Mouse (Mus musculus): ENCODE measurements at regions not wholly inside any gene's neighbourhood (a gene's known extent, or its start where the extent isn't known, plus 50 kb on each side); places are given as distances from the start of the nearest gene placed in this dataset.

DNA sequence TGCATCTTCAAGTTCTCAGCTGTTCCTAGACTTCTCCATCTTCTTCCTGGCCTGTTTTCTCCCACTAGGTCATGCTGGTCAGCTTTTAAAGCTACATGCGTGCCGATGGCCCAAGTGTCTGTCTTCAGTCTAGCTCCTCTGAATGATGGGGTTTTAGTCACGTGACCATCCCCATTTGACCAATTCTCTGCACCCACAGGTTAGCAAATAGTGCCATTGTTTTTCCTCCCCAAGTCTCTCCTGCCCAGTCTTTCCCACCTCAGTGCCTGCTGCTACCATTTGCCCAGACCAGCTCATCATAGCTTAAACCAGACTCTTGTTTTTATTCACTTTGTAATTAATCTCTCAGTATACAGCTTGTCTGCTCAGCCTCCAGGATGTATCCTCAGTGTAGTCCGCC lies 62.3 kb downstream of the Zfp706 start:
- no peak overlapping the region for H3K4me3 ChIP-seq (ENCODE audit: control insufficient read depth, insufficient read depth, low read length)
- H3K4me1 ChIP-seq (replicated peaks; ENCODE audit: control insufficient read depth, insufficient read depth, low read length): no peaks in the 10 kb centered on the region
- no peaks in the 10 kb centered on the region for H3K27me3 ChIP-seq (ENCODE audit: control insufficient read depth, insufficient read depth, low read length)
- TF ChIP-seq POLR2A (IDR thresholded peaks at IDR 0.05; ENCODE audit: control insufficient read depth, extremely low read depth, insufficient read depth, low read length, poor library complexity) (no peak), CTCF (IDR thresholded peaks at IDR 0.05; ENCODE audit: borderline replicate concordance, control insufficient read depth, extremely low read depth, insufficient read depth, low read length, poor library complexity) (no peak)
- H3K36me3 ChIP-seq (ENCODE audit: control insufficient read depth, insufficient read depth, low read length): no peaks in the 10 kb centered on the region
- H3K27ac ChIP-seq (ENCODE audit: control insufficient read depth, insufficient read depth, low read length): no peak overlapping the region
- WGBS: 99% methylated on average over 4 of the region's 4 CpGs
- DNase-seq: no peak

- TF ChIP-seq CTCF (IDR thresholded peaks at IDR 0.05; ENCODE audit: borderline replicate concordance, control insufficient read depth, extremely low read depth, insufficient read depth, low read length, poor library complexity): no peak
- no peaks in the 10 kb centered on the region for H3K36me3 ChIP-seq (ENCODE audit: control insufficient read depth, insufficient read depth, low read length)
- no peaks in the 10 kb centered on the region; the same call in 1 of the 2 replicates for H3K4me1 ChIP-seq (replicated peaks; ENCODE audit: control insufficient read depth, insufficient read depth, low read length)
- 96% methylated on average over 8 of the region's 8 CpGs for WGBS
- DNase-seq: no peak
- no peak overlapping the region for H3K27ac ChIP-seq (ENCODE audit: control insufficient read depth, insufficient read depth, low read length)
- no peak overlapping the region for H3K4me3 ChIP-seq (ENCODE audit: control insufficient read depth, insufficient read depth, low read length)
- H3K27me3 ChIP-seq (ENCODE audit: control insufficient read depth, insufficient read depth, low read length): no peaks in the 10 kb centered on the region
Observed at GRCm38 (mm10) chr15:36944556-36945171, 62.9 kb downstream of the Zfp706 start.

GRCm38 (mm10) chr15:36943492-36944112 lies 64.0 kb downstream of the Zfp706 start:
- DNase-seq: no peak
- no peak for TF ChIP-seq POLR2A (IDR thresholded peaks at IDR 0.05; ENCODE audit: control insufficient read depth, extremely low read depth, insufficient read depth, low read length, poor library complexity)
- no peak for TF ChIP-seq CTCF (IDR thresholded peaks at IDR 0.05; ENCODE audit: borderline replicate concordance, control insufficient read depth, extremely low read depth, insufficient read depth, low read length, poor library complexity)
- Histone ChIP-seq H3K27ac (ENCODE audit: control insufficient read depth, insufficient read depth, low read length) (no peak overlapping the region), H3K36me3 (ENCODE audit: control insufficient read depth, insufficient read depth, low read length) (no peaks in the 10 kb centered on the region), H3K27me3 (ENCODE audit: control insufficient read depth, insufficient read depth, low read length) (no peaks in the 10 kb centered on the region), H3K4me3 (ENCODE audit: control insufficient read depth, insufficient read depth, low read length) (no peak overlapping the region), H3K4me1 (replicated peaks; ENCODE audit: control insufficient read depth, insufficient read depth, low read length) (peaks cover 2% of the 10 kb centered on the region)
- 96% methylated on average over 12 of the region's 12 CpGs for WGBS

DNA sequence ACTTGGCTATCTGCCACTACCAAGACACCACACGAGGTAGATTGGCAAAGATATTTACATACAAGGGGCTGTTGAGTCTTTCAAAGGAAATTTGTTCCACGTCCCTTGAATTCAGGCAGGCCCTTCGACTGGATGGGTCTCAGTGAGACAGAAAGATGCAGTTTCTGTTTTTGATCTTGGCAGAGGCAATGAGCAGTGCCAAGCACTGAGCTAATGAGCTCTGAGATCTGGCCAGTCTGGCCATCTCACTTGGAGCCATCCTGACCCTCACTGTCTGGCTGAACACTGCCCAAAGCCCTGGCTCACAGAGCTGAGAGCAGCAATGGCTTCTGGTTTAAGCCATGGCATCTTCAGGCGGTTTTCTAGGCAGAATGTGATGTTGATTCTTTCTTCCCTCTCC lies 65.3 kb downstream of the Zfp706 start:
- no peaks in the 10 kb centered on the region for H3K36me3 ChIP-seq (ENCODE audit: control insufficient read depth, insufficient read depth, low read length)
- H3K27ac ChIP-seq (ENCODE audit: control insufficient read depth, insufficient read depth, low read length): no peak overlapping the region
- DNase-seq: no peak
- no peak for TF ChIP-seq CTCF (IDR thresholded peaks at IDR 0.05; ENCODE audit: borderline replicate concordance, control insufficient read depth, extremely low read depth, insufficient read depth, low read length, poor library complexity)
- TF ChIP-seq POLR2A (IDR thresholded peaks at IDR 0.05; ENCODE audit: control insufficient read depth, extremely low read depth, insufficient read depth, low read length, poor library complexity): no peak
- no peaks in the 10 kb centered on the region for H3K27me3 ChIP-seq (ENCODE audit: control insufficient read depth, insufficient read depth, low read length)
- 84% methylated on average over 4 of the region's 4 CpGs for WGBS
- peaks cover 12% of the 10 kb centered on the region for H3K4me1 ChIP-seq (replicated peaks; ENCODE audit: control insufficient read depth, insufficient read depth, low read length)
- H3K4me3 ChIP-seq (ENCODE audit: control insufficient read depth, insufficient read depth, low read length): no peak overlapping the region

DNA sequence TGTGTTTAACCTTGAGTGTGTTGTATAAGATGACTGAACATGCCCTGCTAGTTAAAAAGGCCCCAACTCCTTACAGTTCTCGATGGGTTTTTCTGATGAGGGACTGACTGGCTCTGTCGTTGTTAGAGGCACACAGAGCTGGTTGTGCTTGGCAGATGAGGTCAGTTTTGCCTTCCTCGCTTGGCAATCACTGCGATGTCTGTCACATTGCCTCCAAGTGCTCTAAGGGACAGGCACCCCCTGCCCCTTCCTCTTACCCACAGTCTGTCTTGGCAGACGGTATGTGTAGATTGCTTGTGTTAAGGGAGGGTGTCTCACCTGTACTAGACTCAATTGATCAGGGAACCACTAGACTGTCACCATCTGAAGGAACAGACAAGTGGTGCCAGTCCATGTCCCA lies 65.8 kb downstream of the Zfp706 start:
- DNase-seq: no peak
- Histone ChIP-seq H3K4me3 (ENCODE audit: control insufficient read depth, insufficient read depth, low read length) (no peak overlapping the region), H3K36me3 (ENCODE audit: control insufficient read depth, insufficient read depth, low read length) (no peaks in the 10 kb centered on the region), H3K27me3 (ENCODE audit: control insufficient read depth, insufficient read depth, low read length) (no peaks in the 10 kb centered on the region), H3K4me1 (replicated peaks; ENCODE audit: control insufficient read depth, insufficient read depth, low read length) (peaks cover 15% of the 10 kb centered on the region), H3K27ac (ENCODE audit: control insufficient read depth, insufficient read depth, low read length) (no peak overlapping the region)
- no peak for TF ChIP-seq CTCF (IDR thresholded peaks at IDR 0.05; ENCODE audit: borderline replicate concordance, control insufficient read depth, extremely low read depth, insufficient read depth, low read length, poor library complexity)
- TF ChIP-seq POLR2A (IDR thresholded peaks at IDR 0.05; ENCODE audit: control insufficient read depth, extremely low read depth, insufficient read depth, low read length, poor library complexity): no peak
- WGBS: 93% methylated on average over 5 of the region's 5 CpGs

DNA sequence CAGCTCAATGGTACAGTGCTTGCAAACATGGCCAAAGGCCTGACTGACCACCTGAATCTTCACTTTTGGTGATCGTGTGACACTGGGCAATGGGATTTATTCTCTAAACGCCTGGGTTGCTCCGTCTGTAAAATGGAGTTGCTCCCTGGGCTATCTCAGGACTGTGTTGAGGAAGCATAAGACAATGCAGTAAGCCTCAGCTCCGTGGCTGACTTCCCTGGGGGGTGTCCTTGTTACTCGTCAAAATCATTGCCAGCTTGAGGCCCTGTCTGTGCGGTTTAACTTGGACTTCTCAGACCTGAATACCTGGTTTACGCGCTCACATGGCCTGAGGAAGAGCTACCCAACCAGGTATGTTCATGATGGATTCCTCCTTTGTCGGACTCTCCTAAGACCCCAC lies 68.0 kb downstream of the Zfp706 start:
- Histone ChIP-seq H3K27me3 (ENCODE audit: control insufficient read depth, insufficient read depth, low read length) (no peaks in the 10 kb centered on the region), H3K36me3 (ENCODE audit: control insufficient read depth, insufficient read depth, low read length) (no peaks in the 10 kb centered on the region), H3K4me3 (ENCODE audit: control insufficient read depth, insufficient read depth, low read length) (no peak overlapping the region), H3K4me1 (replicated peaks; ENCODE audit: control insufficient read depth, insufficient read depth, low read length) (peaks cover 15% of the 10 kb centered on the region), H3K27ac (ENCODE audit: control insufficient read depth, insufficient read depth, low read length) (no peak overlapping the region)
- 95% methylated on average over 9 of the region's 9 CpGs for WGBS
- no peak for DNase-seq
- TF ChIP-seq POLR2A (IDR thresholded peaks at IDR 0.05; ENCODE audit: control insufficient read depth, extremely low read depth, insufficient read depth, low read length, poor library complexity): no peak
- no peak for TF ChIP-seq CTCF (IDR thresholded peaks at IDR 0.05; ENCODE audit: borderline replicate concordance, control insufficient read depth, extremely low read depth, insufficient read depth, low read length, poor library complexity)

All from thymus, adult 2 months (tissue).